Mouse (Mus musculus): Measurements from ENCODE around the gene D17H6S53E. TPM values are rescaled to one million over a fixed set of nuclear protein-coding genes. Genes with fewer than 3 reads are reported as not detected.
A peak's percentile ranks its signal among the peaks of the same experiment; 100 is the strongest.
"Not testable (repeated sequence)": the region's sequence is repeated elsewhere in the genome, so short reads cannot be mapped to it uniquely, and the experiment has no call there.

D17H6S53E gene
- polyA plus RNA-seq, 1 experiment from 2014 or later = 8.7 TPM

DNA sequence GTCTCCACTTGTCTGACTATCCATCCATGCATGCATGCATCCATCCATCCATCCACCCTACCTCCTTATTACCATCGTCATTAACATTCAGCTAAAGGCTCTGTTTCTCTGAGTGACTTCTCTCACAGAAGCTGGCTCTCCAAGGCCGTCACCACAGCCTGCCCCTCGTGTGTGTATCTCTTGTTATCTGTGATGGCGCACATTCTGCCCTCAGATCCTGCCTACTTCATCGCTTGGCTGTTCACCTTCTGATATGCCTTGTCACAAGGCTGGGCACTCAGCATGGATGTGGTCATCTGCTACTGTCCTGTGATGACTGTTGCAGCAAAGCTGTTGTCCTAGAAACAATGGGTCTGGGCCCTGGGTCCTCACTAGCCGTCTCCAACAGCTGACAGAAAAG, 21.4 kb upstream of the D17H6S53E start:
- no peak overlapping the region for H3K9ac ChIP-seq (replicated peaks)
- WGBS = 70% methylated on average over 6 of the region's 6 CpGs

GRCm38 (mm10) chr17:35105740-35106389, 20.3 kb upstream of the D17H6S53E start:
- Histone ChIP-seq H3K4me3 (no peak overlapping the region), H3K9me3 (no peaks in the 10 kb centered on the region)
- WGBS = 21% methylated on average over 13 of the region's 13 CpGs

More for the DNA sequence above, 21.4 kb upstream of the D17H6S53E start:
- Histone ChIP-seq H3K4me2 (replicated peaks) (no peak overlapping the region), H3K27ac (replicated peaks) (no peak overlapping the region), H3K27me3 (no peaks in the 10 kb centered on the region), H3K36me3 (peaks cover 38% of the 10 kb centered on the region), H3K4me1 (peaks cover 6% of the 10 kb centered on the region), H3K9me3 (no peaks in the 10 kb centered on the region), H3K4me3 (no peak overlapping the region)
- ATAC-seq (replicated peaks) = no peak

GRCm38 (mm10) chr17:35106522-35106921, 19.7 kb upstream of the D17H6S53E start:
- WGBS = 59% methylated on average over 3 of the region's 3 CpGs
- peaks cover 20% of the 10 kb centered on the region for H3K36me3 ChIP-seq
- H3K9ac ChIP-seq (replicated peaks) = no peak overlapping the region
- no peak overlapping the region for H3K4me3 ChIP-seq
- no peak overlapping the region; the same call in 1 of the 2 replicates for H3K27ac ChIP-seq (replicated peaks)
- H3K9me3 ChIP-seq = no peaks in the 10 kb centered on the region
- no peak for ATAC-seq (replicated peaks)
- H3K4me1 ChIP-seq = peaks cover 6% of the 10 kb centered on the region
- peak overlapping the region; percentile 31; the same call in 1 of the 2 replicates for H3K4me2 ChIP-seq (replicated peaks)
- no peaks in the 10 kb centered on the region for H3K27me3 ChIP-seq

More at GRCm38 (mm10) chr17:35105740-35106389, 20.3 kb upstream of the D17H6S53E start:
- peaks cover 27% of the 10 kb centered on the region for H3K36me3 ChIP-seq
- H3K4me2 ChIP-seq (replicated peaks) = peak overlapping the region; percentile 31
- no peak overlapping the region; the same call in 1 of the 2 replicates for H3K27ac ChIP-seq (replicated peaks)
- H3K9ac ChIP-seq (replicated peaks) = no peak overlapping the region; the same call in 1 of the 2 replicates
- H3K4me1 ChIP-seq = peaks cover 6% of the 10 kb centered on the region
- no peaks in the 10 kb centered on the region for H3K27me3 ChIP-seq
- ATAC-seq (replicated peaks) = peak; percentile 51

DNA sequence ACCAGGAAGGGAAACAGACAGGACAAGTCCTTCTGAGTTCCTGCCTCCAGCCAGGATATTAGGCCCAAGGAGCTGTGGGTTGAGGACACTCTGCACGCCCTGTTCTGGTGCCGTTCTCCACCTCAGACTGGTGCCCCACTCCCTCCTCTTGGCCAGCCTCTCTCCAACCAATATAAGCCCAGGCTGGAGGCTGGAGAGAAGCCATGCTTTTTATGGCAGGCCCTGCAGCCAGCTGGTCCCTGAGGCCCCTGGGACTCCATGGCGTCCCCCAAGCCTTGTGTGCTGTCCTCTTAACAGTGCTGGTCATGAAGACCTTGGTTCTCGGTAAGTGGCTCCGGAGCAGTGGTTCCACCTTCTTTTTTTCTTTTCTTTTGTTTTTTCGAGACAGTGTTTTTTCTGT, 18.1 kb upstream of the D17H6S53E start, which contains the start of gene Ly6g5c:
TSS of gene Ly6g5c (plus strand) at position 183 of the 400 bp plus-strand sequence.
- H3K36me3 ChIP-seq = peaks cover 5% of the 10 kb centered on the region
- WGBS = 87% methylated on average over 6 of the region's 6 CpGs
- no peaks in the 10 kb centered on the region for H3K9me3 ChIP-seq
- H3K4me1 ChIP-seq = peaks cover 6% of the 10 kb centered on the region
- no peak within 1 kb of the TSS for H3K9ac ChIP-seq (replicated peaks)
- H3K27me3 ChIP-seq = no peaks in the 10 kb centered on the region
- H3K27ac ChIP-seq (replicated peaks) = no peak within 1 kb of the TSS
- H3K4me3 ChIP-seq = no peak within 1 kb of the TSS
- no peak within 1 kb of the TSS for H3K4me2 ChIP-seq (replicated peaks)
- no peak for ATAC-seq (replicated peaks)

DNA sequence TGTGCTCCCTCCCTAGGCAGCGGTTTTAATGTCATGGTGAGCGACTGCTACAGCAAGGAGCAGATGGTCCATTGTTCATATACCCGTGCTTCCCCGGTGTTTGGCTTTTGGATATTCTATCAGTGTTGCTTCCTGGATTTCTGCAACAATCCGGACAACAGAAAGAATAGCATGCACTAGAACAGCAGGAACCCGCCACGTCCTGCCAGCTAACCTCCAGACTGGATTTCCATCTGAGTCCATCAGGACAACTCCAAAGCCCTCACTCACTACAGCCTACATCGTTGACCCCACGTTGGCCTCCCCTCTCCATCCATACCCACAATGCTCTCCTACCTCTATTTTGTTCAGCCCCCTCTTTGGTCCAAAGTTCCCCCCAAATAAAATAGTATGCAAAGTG, 14.4 kb upstream of the D17H6S53E start:
- Histone ChIP-seq H3K9me3 (no peaks in the 10 kb centered on the region), H3K9ac (replicated peaks) (no peak overlapping the region), H3K27me3 (no peaks in the 10 kb centered on the region), H3K4me3 (no peak overlapping the region), H3K4me2 (replicated peaks) (no peak overlapping the region), H3K27ac (replicated peaks) (no peak overlapping the region), H3K36me3 (peaks cover 28% of the 10 kb centered on the region), H3K4me1 (no peaks in the 10 kb centered on the region)
- 74% methylated on average over 9 of the region's 9 CpGs for WGBS
- ATAC-seq (replicated peaks) = no peak

DNA sequence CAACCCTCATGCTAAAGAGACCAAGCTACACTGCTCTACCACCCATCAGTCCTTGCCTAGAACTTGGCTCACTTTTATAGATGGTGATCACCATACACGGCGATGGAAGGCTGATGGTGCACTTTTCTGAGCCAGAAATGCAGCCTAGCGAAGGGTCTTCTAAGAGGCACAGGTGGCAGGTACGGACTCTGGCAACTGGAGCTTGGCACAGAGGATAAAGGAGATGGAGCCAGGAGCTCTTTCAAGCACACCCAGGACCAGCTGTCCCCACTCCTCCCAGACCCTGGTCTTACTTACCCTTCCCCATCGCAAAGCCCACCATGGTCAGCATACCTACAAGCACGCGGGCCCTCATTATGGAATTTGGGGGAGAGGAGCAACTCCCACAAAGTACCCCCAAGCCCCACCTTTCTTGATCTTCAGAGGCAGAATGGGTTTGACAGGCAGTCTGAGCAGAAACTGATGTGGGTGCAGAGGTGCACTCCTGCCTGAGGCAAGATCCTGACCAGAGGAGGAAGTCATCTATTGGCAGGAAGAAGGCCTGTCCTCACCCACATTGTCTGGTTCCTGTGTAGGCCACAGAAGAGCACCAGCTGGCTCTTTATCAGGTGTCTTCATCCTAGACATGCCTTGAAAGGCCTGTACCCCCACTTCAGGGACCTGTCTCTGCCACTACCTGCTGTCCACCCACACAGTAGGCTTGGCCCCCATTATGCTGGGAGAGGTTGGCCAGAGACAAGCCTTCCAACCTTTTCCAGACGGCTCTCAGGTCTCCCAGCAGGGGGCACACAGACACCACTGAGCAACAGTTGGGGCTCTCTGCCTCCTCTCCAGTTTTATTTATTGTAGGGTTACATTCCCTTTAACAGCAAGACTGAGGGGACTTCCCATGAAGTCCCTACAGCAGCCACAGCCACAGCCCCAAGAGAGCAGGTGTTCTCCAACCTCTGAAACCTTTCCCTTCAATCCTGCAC, 10.8 kb upstream of the D17H6S53E start, which contains the start of gene Ly6g5b:
TSS of gene Ly6g5b (minus strand) at position 383 of the 974 bp plus-strand sequence.
- Histone ChIP-seq H3K9ac (replicated peaks) (no peak within 1 kb of the TSS), H3K27ac (replicated peaks) (no peak within 1 kb of the TSS), H3K27me3 (no peaks in the 10 kb centered on the region), H3K9me3 (no peaks in the 10 kb centered on the region), H3K4me1 (peaks cover 8% of the 10 kb centered on the region), H3K4me2 (replicated peaks) (no peak within 1 kb of the TSS), H3K4me3 (no peak within 1 kb of the TSS), H3K36me3 (peaks cover 46% of the 10 kb centered on the region)
- 81% methylated on average over 8 of the region's 8 CpGs for WGBS
- ATAC-seq (replicated peaks) = no peak

DNA sequence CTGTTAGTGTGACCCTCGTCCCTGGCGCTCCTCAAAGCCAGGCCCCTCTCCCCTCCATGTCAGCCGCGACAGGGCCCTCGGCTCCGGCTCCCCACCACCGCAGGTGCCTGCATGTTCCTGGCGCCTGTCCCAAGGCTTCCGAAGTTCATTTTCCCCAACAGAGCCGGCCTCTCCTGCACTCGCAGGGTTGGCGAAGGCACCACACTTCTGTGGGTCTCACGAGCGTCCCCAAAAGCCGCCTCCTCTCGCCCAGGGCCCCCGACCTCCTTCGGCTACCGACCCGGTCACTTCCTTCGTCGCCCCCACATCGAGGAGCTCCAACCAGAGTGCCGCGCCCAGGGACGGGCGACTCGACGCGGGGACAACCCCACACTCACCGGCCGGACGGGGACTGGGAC, 5.4 kb upstream of the D17H6S53E start:
- H3K27ac ChIP-seq (replicated peaks) = peak overlapping the region; percentile 74
- peaks cover 30% of the 10 kb centered on the region for H3K4me1 ChIP-seq
- H3K9ac ChIP-seq (replicated peaks) = peak overlapping the region; percentile 98
- no peak for ATAC-seq (replicated peaks)
- H3K9me3 ChIP-seq = no peaks in the 10 kb centered on the region
- peak overlapping the region; percentile 94 for H3K4me3 ChIP-seq
- peaks cover 42% of the 10 kb centered on the region for H3K36me3 ChIP-seq
- no peaks in the 10 kb centered on the region for H3K27me3 ChIP-seq
- peak overlapping the region; percentile 93 for H3K4me2 ChIP-seq (replicated peaks)
- WGBS = under 1% methylated on average over 33 of the region's 33 CpGs

GRCm38 (mm10) chr17:35121143-35121799, 4.9 kb upstream of the D17H6S53E start, which contains the start of gene Gpank1:
Gene Gpank1, plus strand, starts transcription at chr17:35121455.
- no peaks in the 10 kb centered on the region for H3K27me3 ChIP-seq
- H3K36me3 ChIP-seq = peaks cover 36% of the 10 kb centered on the region
- peak; percentile 96 for ATAC-seq (replicated peaks)
- under 1% methylated on average over 50 of the region's 50 CpGs for WGBS
- H3K9ac ChIP-seq (replicated peaks) = peak within 1 kb of the TSS; percentile 98
- peak within 1 kb of the TSS; percentile 93 for H3K4me2 ChIP-seq (replicated peaks)
- H3K4me1 ChIP-seq = peaks cover 34% of the 10 kb centered on the region
- peak within 1 kb of the TSS; percentile 94 for H3K4me3 ChIP-seq
- H3K27ac ChIP-seq (replicated peaks) = peak within 1 kb of the TSS; percentile 94
- no peaks in the 10 kb centered on the region for H3K9me3 ChIP-seq

DNA sequence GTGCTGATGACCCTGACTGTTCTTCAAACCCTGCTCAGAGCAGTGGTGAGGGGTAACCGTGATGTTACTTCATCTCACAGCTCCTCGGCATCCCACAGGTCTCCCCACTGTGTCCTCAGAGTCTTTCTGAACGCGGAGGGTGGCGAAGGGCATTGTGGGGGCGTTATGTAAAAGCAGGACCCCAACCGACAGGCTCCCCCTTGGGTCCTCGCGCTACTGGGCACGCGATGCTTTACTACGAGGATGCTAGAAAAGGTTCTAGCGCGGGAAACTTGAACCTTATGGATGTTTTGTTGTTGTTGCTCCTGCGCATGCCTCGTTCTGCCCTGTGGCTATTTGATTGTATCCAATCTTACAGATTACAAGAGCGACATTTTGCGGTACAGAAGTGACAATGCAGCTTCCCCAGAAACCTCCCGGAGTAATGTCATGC, 4.3 kb upstream of the D17H6S53E start, which contains the start of gene Csnk2b:
TSS of gene Csnk2b (minus strand) at position 183 of the 433 bp plus-strand sequence.
- Histone ChIP-seq H3K4me3 (peak within 1 kb of the TSS; percentile 94), H3K36me3 (peaks cover 32% of the 10 kb centered on the region), H3K9ac (replicated peaks) (peak within 1 kb of the TSS; percentile 98), H3K27ac (replicated peaks) (peak within 1 kb of the TSS; percentile 94), H3K4me1 (peaks cover 40% of the 10 kb centered on the region), H3K27me3 (no peaks in the 10 kb centered on the region), H3K9me3 (no peaks in the 10 kb centered on the region), H3K4me2 (replicated peaks) (peak within 1 kb of the TSS; percentile 93)
- under 1% methylated on average over 19 of the region's 19 CpGs for WGBS
- ATAC-seq (replicated peaks) = peak; percentile 24; the same call in 1 of the 2 replicates

- H3K4me3 ChIP-seq; ATAC-seq (replicated peaks); H3K9me3 ChIP-seq; H3K27me3 ChIP-seq; H3K27ac ChIP-seq (replicated peaks); H3K4me2 ChIP-seq (replicated peaks); H3K9ac ChIP-seq (replicated peaks): not testable (repeated sequence)
- WGBS = 93% methylated on average over 9 of the region's 9 CpGs
- peaks cover 49% of the 10 kb centered on the region for H3K4me1 ChIP-seq
- H3K36me3 ChIP-seq = peaks cover 21% of the 10 kb centered on the region
These were observed 2.9 kb upstream of the D17H6S53E start for GRCm38 (mm10) chr17:35123287-35123686.

DNA sequence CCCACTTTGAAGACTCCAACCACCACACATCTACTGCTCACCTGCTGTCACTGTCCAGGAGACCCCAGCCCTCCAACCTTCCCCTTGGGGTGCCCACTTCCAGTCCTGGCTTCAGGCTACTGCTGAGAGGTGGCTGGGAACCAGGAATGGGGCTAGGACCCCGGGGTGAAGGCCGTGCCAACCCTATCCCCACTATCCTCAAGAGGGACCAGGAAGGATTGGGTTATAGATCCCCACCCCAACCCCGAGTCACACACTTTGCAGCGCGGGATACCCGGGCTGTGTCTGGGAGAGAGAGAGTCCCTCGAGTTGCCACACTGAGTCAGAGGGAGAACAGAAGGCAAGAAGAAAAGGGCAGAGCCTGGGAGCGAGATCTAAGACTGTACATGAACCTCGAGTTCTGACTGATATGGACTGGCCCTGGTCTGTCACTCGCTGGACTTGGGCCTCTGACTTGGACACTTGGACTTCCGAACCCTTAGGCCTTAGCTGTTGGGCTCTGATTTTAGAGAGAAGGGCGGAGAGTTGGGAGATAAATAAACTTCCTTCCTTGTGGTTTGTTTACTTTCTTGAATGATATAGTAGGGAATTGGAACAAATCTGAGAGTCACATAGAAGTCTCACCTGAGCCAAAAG, 1.8 kb upstream of the D17H6S53E start:
- peaks cover 14% of the 10 kb centered on the region for H3K36me3 ChIP-seq
- WGBS = 88% methylated on average over 12 of the region's 12 CpGs
- not testable (repeated sequence) for H3K9ac ChIP-seq (replicated peaks); ATAC-seq (replicated peaks); H3K9me3 ChIP-seq; H3K4me2 ChIP-seq (replicated peaks); H3K27ac ChIP-seq (replicated peaks); H3K4me3 ChIP-seq; H3K27me3 ChIP-seq
- H3K4me1 ChIP-seq = peaks cover 52% of the 10 kb centered on the region

Data from forebrain, embryonic 15.5 days (tissue).